Mouse (Mus musculus) CH12.LX (cell line): Measurements from ENCODE around the gene Gm10961. TPM values are rescaled to one million over a fixed set of nuclear protein-coding genes. Genes with fewer than 3 reads are reported as not detected.

Source experiments
- DNase-seq: peaks from one replicate; pipeline ENCODE4 v3.0.0-alpha.2; 2013; ENCODE audit errors: extremely low read depth
- H3K27ac ChIP-seq: 2 replicates; pipeline ENCODE4 v1.5.1; 2012; ENCODE audit warnings: low read depth, mild to moderate bottlenecking, control low read depth, moderate library complexity; ENCODE audit not compliant: insufficient read depth
- H3K27me3 ChIP-seq: replicated peaks from 2 replicates; pipeline ENCODE3; 2012; ENCODE audit warnings: inconsistent platforms
- H3K36me3 ChIP-seq, 2 experiments: replicated peaks in 1 of 2; 2 replicates each; pipeline versions ENCODE3 to v1.6.1; 2012; ENCODE audit warnings: inconsistent platforms in 1 of 2, low read length in 1 of 2, mild to moderate bottlenecking in 1 of 2, mixed read lengths in 1 of 2, moderate library complexity in 1 of 2; ENCODE audit not compliant: control insufficient read depth in 1 of 2, insufficient read depth in 1 of 2
- H3K4me1 ChIP-seq, 2 experiments: 2 replicates each; pipeline ENCODE4 v1.6.1; 2012; ENCODE audit warnings: inconsistent platforms in 1 of 2, moderate library complexity in 1 of 2; ENCODE audit not compliant: insufficient read depth in 2 of 2, control insufficient read depth in 1 of 2
- H3K4me2 ChIP-seq: 2 replicates; pipeline ENCODE4 v1.6.1; 2012; ENCODE audit warnings: low read depth, mild to moderate bottlenecking, control low read depth; ENCODE audit not compliant: poor library complexity, insufficient read depth, severe bottlenecking
- H3K4me3 ChIP-seq, 3 experiments: fragments of 150-350 bp in 1 of 3; sonication (generic) in 1 of 3; replicated peaks in 1 of 3; 2 replicates each; pipeline versions ENCODE3 to v1.5.1; 2011 to 2012; ENCODE audit warnings: low read depth in 2 of 3, low read length in 2 of 3, mild to moderate bottlenecking in 2 of 3, moderate library complexity in 2 of 3, control low read depth in 1 of 3, improper control_type of control experiment in 1 of 3, inconsistent platforms in 1 of 3, mixed read lengths in 1 of 3; ENCODE audit not compliant: poor library complexity in 1 of 3
- H3K79me2 ChIP-seq: replicated peaks from 2 replicates; pipeline ENCODE4 v1.6.1; 2012; ENCODE audit warnings: mild to moderate bottlenecking, moderate library complexity; ENCODE audit not compliant: control insufficient read depth, poor library complexity, insufficient read depth, severe bottlenecking; ENCODE audit errors: extremely low read depth
- H3K9ac ChIP-seq: 2 replicates; pipeline ENCODE4 v1.6.1; 2012; ENCODE audit warnings: low read depth, mild to moderate bottlenecking, control low read depth, moderate library complexity; ENCODE audit not compliant: insufficient read depth
- H3K9me3 ChIP-seq: replicated peaks from 2 replicates; pipeline ENCODE3; 2012; ENCODE audit warnings: low read length, inconsistent platforms, mixed read lengths
- CHD1 ChIP-seq: IDR thresholded peaks from 2 replicates; pipeline ENCODE4 v1.6.1; 2012; ENCODE audit warnings: low read depth, low read length, improper control_type of control experiment, inconsistent platforms
- CTCF ChIP-seq, 2 experiments: IDR thresholded peaks in 1 of 2; conservative IDR thresholded peaks in 1 of 2; 2 replicates each; pipeline ENCODE4 v1.5.1; 2011 to 2012; ENCODE audit warnings: low read depth in 2 of 2, low read length in 2 of 2, improper control_type of control experiment in 1 of 2, inconsistent platforms in 1 of 2, mild to moderate bottlenecking in 1 of 2, moderate library complexity in 1 of 2
- E2F4 ChIP-seq: IDR thresholded peaks from 2 replicates; pipeline ENCODE4 v1.6.1; 2011; ENCODE audit warnings: low read depth, low read length, improper control_type of control experiment; ENCODE audit not compliant: insufficient replicate concordance
- ELF1 ChIP-seq: IDR thresholded peaks from 2 replicates; pipeline ENCODE4 v1.6.1; 2014; ENCODE audit warnings: low read depth, mild to moderate bottlenecking, inconsistent platforms, low read length, improper control_type of control experiment
- ETS1 ChIP-seq: conservative IDR thresholded peaks from 2 replicates; pipeline ENCODE4 v1.6.1; 2012; ENCODE audit warnings: low read depth, mild to moderate bottlenecking, inconsistent platforms, low read length, improper control_type of control experiment, moderate library complexity
- IRF4 ChIP-seq: IDR thresholded peaks from 2 replicates; pipeline ENCODE4 v1.6.1; 2014; ENCODE audit warnings: low read depth, mild to moderate bottlenecking, inconsistent platforms, low read length, improper control_type of control experiment
- JUND ChIP-seq: conservative IDR thresholded peaks from 2 replicates; pipeline ENCODE4 v1.6.1; 2011; ENCODE audit warnings: low read depth, low read length, improper control_type of control experiment
- KAT2A ChIP-seq: IDR thresholded peaks from 2 replicates; pipeline ENCODE4 v1.6.1; 2012; ENCODE audit warnings: low read length, improper control_type of control experiment, inconsistent platforms; ENCODE audit not compliant: insufficient replicate concordance
- MAZ ChIP-seq: IDR thresholded peaks from 2 replicates; pipeline ENCODE4 v1.6.1; 2012; ENCODE audit warnings: low read depth, mild to moderate bottlenecking, inconsistent platforms, low read length, improper control_type of control experiment, moderate library complexity
- MEF2A ChIP-seq: IDR thresholded peaks from 2 replicates; pipeline ENCODE4 v1.6.1; 2014; ENCODE audit warnings: low read depth, mild to moderate bottlenecking, inconsistent platforms, low read length, improper control_type of control experiment, borderline replicate concordance
- MYC ChIP-seq: IDR thresholded peaks from 2 replicates; pipeline ENCODE4 v1.6.1; 2011; ENCODE audit warnings: low read depth, mild to moderate bottlenecking, improper control_type of control experiment, low read length
- NRF1 ChIP-seq: IDR thresholded peaks from 2 replicates; pipeline ENCODE4 v1.6.1; 2014; ENCODE audit warnings: low read depth, mild to moderate bottlenecking, inconsistent platforms, low read length, improper control_type of control experiment, moderate library complexity
- POLR2AphosphoS2 ChIP-seq: IDR thresholded peaks from 2 replicates; pipeline ENCODE4 v1.6.1; 2011; ENCODE audit warnings: low read depth, low read length, improper control_type of control experiment
- SIN3A ChIP-seq: IDR thresholded peaks from 2 replicates; pipeline ENCODE4 v1.6.1; 2012; ENCODE audit warnings: low read length, improper control_type of control experiment, inconsistent platforms
- TBP ChIP-seq: conservative IDR thresholded peaks from 2 replicates; pipeline ENCODE4 v1.6.1; 2011; ENCODE audit warnings: low read depth, low read length, improper control_type of control experiment
- UBTF ChIP-seq: IDR thresholded peaks from 2 replicates; pipeline ENCODE4 v1.6.1; 2012; ENCODE audit warnings: low read depth, mild to moderate bottlenecking, inconsistent platforms, low read length, improper control_type of control experiment, moderate library complexity
- ZC3H11A ChIP-seq: IDR thresholded peaks from 2 replicates; pipeline ENCODE4 v1.6.1; 2012; ENCODE audit warnings: low read depth, mild to moderate bottlenecking, inconsistent platforms, low read length, improper control_type of control experiment
- ZNF384 ChIP-seq: IDR thresholded peaks from 2 replicates; pipeline ENCODE4 v1.6.1; 2012; ENCODE audit warnings: low read depth, low read length, improper control_type of control experiment, inconsistent platforms
- dilution Hi-C: fragments of 300-500 bp; cut with MboI; formaldehyde crosslinking; loops from 2 replicates; pipeline ENCODE4 v1.14.3; 2020; ENCODE audit warnings: low sequenced_read_pairs; ENCODE audit not compliant: extremely low pct_unique_long_range_greater_than_20kb, extremely low pct_ligation_motif_present
- in situ Hi-C: fragments of 300-500 bp; cut with MboI; formaldehyde crosslinking; loops from 3 replicates; pipeline ENCODE4 v1.14.3; 2019; ENCODE audit warnings: low sequenced_read_pairs, low pct_ligation_motif_present, low pct_unique_long_range_greater_than_20kb, mixed read lengths
- polyA plus RNA-seq: library from polyadenylated mRNA; unstranded; fragments of >175 nt; gene quantifications from 2 replicates; pipeline ENCODE4 v1.2.1, GENCODE M21; 2012; ENCODE audit warnings: low read depth; ENCODE audit not compliant: insufficient read length
- total RNA-seq, 2 experiments: library from RNA; depleted of rRNA; stranded (reverse); fragments of 300-350 nt in 1 of 2; fragments of >200 nt in 1 of 2; gene quantifications; 2 replicates each; pipeline ENCODE4 v1.2.3; 2012 to 2014

The Gm10961 gene
- total and polyA plus RNA-seq, 3 experiments = not detected

GRCm38 (mm10) chr3:107664641-107665040 lies 33.5 kb downstream of the Gm10961 start:
- H3K4me3 ChIP-seq = no peak overlapping the region
- H3K27ac ChIP-seq = no peak overlapping the region
- no peak for DNase-seq
- H3K36me3 ChIP-seq = peaks cover 62 to 93% of the 10 kb centered on the region in 2 experiments
- no peaks in the 10 kb centered on the region for H3K27me3 ChIP-seq
- H3K79me2 ChIP-seq = no peaks in the 10 kb centered on the region
- H3K9me3 ChIP-seq = no peaks in the 10 kb centered on the region
- H3K4me2 ChIP-seq = no peak overlapping the region
- no peak for TF ChIP-seq ZNF384
- no peak for TF ChIP-seq CHD1
- no peak for TF ChIP-seq MAZ
- no peak for TF ChIP-seq IRF4
- no peak for TF ChIP-seq TBP
- TF ChIP-seq ETS1 = no peak
- TF ChIP-seq MEF2A = no peak
- no peak for TF ChIP-seq ELF1
- TF ChIP-seq CTCF (conservative IDR thresholded peaks at IDR 0.05 in 1 of 2, IDR thresholded peaks at IDR 0.05 in 1 of 2; ENCODE audit: low read depth in 2 of 2, low read length in 2 of 2) = no peak
- TF ChIP-seq ZC3H11A = no peak
- TF ChIP-seq UBTF = no peak
- no peak for TF ChIP-seq E2F4
- no peak for TF ChIP-seq POLR2AphosphoS2
- no peak for TF ChIP-seq SIN3A
- no peak for TF ChIP-seq NRF1
- no peak for TF ChIP-seq KAT2A
- TF ChIP-seq MYC = no peak
- TF ChIP-seq, all 38 proteins: peak for 0
- Histone ChIP-seq H3K9ac (no peak overlapping the region), H3K4me1 (no peaks in the 10 kb centered on the region)
- dilution Hi-C loops = no loop called here
- in situ Hi-C loops = no loop called here

GRCm38 (mm10) chr3:107667426-107667825 lies 36.3 kb downstream of the Gm10961 start:
- 0 out of 4 replicates have a peak, but pooled peaks cover 0 to 4% of the 10 kb centered on the region in 2 experiments for H3K4me1 ChIP-seq
- in situ Hi-C loops = no loop called here
- H3K36me3 ChIP-seq = peaks cover 76 to 97% of the 10 kb centered on the region in 2 experiments
- H3K9me3 ChIP-seq = no peaks in the 10 kb centered on the region
- H3K27me3 ChIP-seq = no peaks in the 10 kb centered on the region
- TF ChIP-seq ZNF384 = no peak
- no peak for TF ChIP-seq JUND
- TF ChIP-seq, all 38 proteins: peak for 0
- no peak for DNase-seq
- no peak overlapping the region for H3K27ac ChIP-seq
- H3K4me3 ChIP-seq = no peak overlapping the region
- H3K9ac ChIP-seq = no peak overlapping the region
- no peak overlapping the region for H3K4me2 ChIP-seq
- dilution Hi-C loops = no loop called here
- no peaks in the 10 kb centered on the region for H3K79me2 ChIP-seq
